Mouse (Mus musculus): ENCODE data around the gene Crk. TPM values are rescaled to one million over a fixed set of nuclear protein-coding genes. Genes with fewer than 3 reads are reported as not detected.

Gene Crk
- polyA plus RNA-seq, 1 experiment from 2014 or later, result 137 TPM

DNA sequence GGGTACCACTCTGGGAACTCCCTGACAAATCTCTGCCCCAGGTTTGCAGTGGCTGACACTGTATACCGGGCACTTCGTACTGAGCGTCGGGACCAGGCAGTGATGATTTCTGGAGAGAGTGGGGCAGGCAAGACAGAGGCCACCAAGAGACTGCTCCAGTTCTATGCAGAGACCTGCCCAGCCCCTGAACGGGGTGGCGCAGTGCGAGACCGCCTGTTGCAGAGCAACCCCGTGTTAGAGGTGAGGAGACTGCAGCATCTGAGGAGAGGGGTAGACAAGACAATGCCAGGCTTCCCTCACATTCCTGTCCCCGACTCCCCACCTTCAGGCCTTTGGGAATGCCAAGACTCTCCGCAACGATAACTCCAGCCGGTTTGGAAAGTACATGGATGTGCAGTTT, 20.7 kb upstream of the Crk start:
- peaks cover 22% of the 10 kb centered on the region for H3K4me1 ChIP-seq
- WGBS, result 90% methylated on average over 13 of the region's 13 CpGs
- H3K9me3 ChIP-seq, result no peaks in the 10 kb centered on the region
- ATAC-seq (ENCODE audit: low FRiP score, low read depth), result no peak
- no peak overlapping the region for H3K4me2 ChIP-seq (replicated peaks)
- no peak overlapping the region for H3K27ac ChIP-seq
- H3K27me3 ChIP-seq (replicated peaks), result peaks cover 28% of the 10 kb centered on the region
- H3K4me3 ChIP-seq, result no peak overlapping the region
- H3K36me3 ChIP-seq, result peaks cover 21% of the 10 kb centered on the region
- H3K9ac ChIP-seq, result no peak overlapping the region

DNA sequence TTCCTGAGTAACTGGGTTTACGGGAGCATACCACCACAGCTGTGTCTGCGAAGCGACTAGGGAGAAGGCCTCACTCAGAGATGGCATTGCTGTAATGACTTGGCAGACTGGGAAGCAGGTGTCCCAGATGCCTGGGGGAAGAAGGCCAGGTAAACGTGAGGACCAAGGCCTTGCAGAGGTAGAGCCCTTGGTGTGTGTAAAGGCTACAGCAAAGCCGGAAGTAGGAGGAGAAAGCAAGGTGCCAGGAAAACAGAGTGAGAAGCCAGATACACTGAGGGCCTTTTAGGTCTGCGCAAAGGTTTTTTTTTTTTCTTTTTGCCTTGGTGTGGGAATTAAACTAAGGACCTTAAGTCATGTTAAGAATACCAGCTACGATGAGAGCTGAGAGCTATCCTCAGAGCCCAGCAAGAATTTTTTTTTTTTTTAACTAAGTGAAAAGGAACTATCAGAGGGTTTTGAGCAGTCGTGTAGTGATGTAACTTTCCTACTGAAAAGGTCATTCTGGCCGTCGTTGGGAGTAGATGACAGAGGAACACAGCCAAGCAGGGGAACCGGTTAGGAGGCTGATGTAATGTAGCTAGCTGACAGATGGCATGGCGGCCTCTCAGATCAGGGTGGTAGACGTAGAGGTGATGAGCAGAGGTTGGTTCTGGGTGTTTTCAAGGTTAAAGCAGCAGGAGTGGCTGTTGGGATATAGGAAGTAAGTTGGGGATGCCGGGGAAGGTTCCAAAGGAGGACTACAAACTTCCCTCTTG, 19.9 kb upstream of the Crk start:
- no peak overlapping the region for H3K4me3 ChIP-seq
- 85% methylated on average over 14 of the region's 14 CpGs for WGBS
- no peak overlapping the region for H3K4me2 ChIP-seq (replicated peaks)
- H3K4me1 ChIP-seq, result peaks cover 14% of the 10 kb centered on the region
- H3K27me3 ChIP-seq (replicated peaks), result peaks cover 21% of the 10 kb centered on the region; the same call in 1 of the 2 replicates
- peaks cover 21% of the 10 kb centered on the region for H3K36me3 ChIP-seq
- no peaks in the 10 kb centered on the region for H3K9me3 ChIP-seq
- no peak for ATAC-seq (ENCODE audit: low FRiP score, low read depth)
- no peak overlapping the region for H3K9ac ChIP-seq
- H3K27ac ChIP-seq, result no peak overlapping the region

DNA sequence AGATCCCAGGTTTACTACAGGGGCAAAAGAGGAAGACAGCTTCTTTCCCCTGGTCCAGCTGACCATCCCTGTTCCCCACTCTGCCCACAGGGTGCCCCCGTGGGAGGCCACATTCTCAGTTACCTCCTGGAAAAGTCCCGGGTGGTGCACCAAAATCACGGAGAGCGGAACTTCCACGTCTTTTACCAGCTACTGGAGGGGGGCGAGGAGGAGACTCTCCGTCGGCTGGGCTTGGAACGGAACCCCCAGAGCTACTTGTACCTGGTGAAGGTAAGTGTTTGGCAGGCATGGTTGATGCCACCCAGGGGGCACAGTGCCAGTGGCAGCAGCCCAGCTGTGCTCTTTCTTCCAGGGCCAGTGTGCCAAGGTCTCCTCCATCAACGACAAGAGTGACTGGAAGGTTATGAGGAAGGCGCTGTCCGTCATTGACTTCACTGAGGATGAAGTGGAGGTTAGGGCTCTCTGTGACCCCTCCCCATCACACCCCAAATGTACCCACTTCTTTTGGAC, 18.9 kb upstream of the Crk start:
- Histone ChIP-seq H3K4me2 (replicated peaks) (no peak overlapping the region), H3K4me3 (no peak overlapping the region), H3K9me3 (no peaks in the 10 kb centered on the region), H3K9ac (no peak overlapping the region), H3K27ac (no peak overlapping the region), H3K27me3 (replicated peaks) (peaks cover 15% of the 10 kb centered on the region; the same call in 1 of the 2 replicates), H3K36me3 (peaks cover 21% of the 10 kb centered on the region), H3K4me1 (peaks cover 10% of the 10 kb centered on the region; the same call in 1 of the 2 replicates)
- ATAC-seq (ENCODE audit: low FRiP score, low read depth), result no peak
- 93% methylated on average over 12 of the region's 12 CpGs for WGBS

DNA sequence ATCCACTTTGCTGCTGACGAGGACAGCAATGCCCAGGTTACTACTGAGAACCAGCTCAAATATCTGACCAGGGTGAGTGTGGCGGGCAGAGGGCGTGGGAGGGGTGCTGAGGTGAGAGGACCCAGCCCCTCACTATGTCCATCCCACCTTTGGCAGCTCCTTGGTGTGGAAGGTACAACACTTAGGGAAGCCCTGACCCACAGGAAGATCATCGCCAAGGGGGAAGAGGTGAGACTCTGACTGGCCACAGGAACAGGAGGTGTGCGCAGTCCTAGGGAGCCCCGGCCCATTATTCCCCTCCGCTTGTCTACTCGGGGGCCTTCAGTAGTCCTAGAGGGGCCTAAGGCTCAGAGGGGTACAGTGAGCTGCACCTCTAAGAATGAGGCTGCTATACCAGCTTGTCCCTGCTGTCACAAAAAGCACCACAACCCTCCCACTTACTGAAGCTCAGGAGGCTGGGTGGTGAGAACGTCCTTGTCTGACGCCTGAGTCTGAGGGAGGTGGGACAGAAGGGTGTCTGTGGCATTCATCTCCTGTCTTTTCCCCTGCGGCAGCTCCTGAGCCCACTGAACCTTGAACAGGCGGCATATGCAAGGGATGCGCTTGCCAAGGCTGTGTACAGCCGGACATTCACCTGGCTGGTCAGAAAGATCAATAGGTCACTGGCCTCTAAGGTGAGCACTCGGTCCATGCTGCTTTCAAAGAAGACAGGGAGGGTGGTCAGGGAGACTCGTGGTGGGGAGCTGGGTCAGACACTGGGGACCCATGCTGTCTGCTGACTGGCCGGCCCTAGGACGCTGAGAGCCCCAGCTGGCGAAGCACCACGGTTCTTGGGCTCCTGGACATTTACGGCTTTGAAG, 17.9 kb upstream of the Crk start:
- H3K4me1 ChIP-seq, result peaks cover 6% of the 10 kb centered on the region; the same call in 1 of the 2 replicates
- ATAC-seq (ENCODE audit: low FRiP score, low read depth), result no peak
- peaks cover 11% of the 10 kb centered on the region; the same call in 1 of the 2 replicates for H3K27me3 ChIP-seq (replicated peaks)
- no peak overlapping the region for H3K4me2 ChIP-seq (replicated peaks)
- no peak overlapping the region for H3K27ac ChIP-seq
- peaks cover 27% of the 10 kb centered on the region for H3K36me3 ChIP-seq
- 88% methylated on average over 21 of the region's 21 CpGs for WGBS
- no peak overlapping the region for H3K9ac ChIP-seq
- no peak overlapping the region for H3K4me3 ChIP-seq
- no peaks in the 10 kb centered on the region for H3K9me3 ChIP-seq

- no peaks in the 10 kb centered on the region for H3K9me3 ChIP-seq
- H3K4me1 ChIP-seq, result no peaks in the 10 kb centered on the region
- H3K4me2 ChIP-seq (replicated peaks), result no peak overlapping the region
- peaks cover 28% of the 10 kb centered on the region for H3K36me3 ChIP-seq
- WGBS, result 91% methylated on average over 7 of the region's 7 CpGs
- H3K27me3 ChIP-seq (replicated peaks), result 0 out of 2 replicates have a peak, but pooled peaks cover 3% of the 10 kb centered on the region
- no peak overlapping the region for H3K27ac ChIP-seq
- no peak overlapping the region for H3K9ac ChIP-seq
- no peak overlapping the region for H3K4me3 ChIP-seq
- no peak for ATAC-seq (ENCODE audit: low FRiP score, low read depth)
Measured at GRCm38 (mm10) chr11:75662131-75662530, 16.9 kb upstream of the Crk start.

DNA sequence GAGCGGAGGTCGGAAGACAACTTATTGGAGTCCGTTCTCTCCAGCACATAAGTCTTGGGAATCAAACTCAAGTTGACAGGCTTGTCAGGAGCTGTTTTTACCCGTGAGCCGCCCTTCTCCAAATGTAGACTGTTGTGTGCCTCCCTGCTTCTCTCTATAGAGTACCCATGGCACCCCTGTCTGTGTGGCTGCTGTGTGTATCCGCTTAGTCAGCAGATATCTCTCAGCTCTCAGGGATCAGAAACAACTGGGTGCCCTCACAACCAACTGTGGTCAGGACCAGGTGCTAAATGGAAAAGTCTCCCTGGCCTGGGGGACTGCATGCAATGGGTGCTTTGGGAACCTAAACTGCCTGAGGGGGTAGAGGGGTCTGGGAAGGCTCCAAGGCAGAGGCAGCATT, 12.8 kb upstream of the Crk start:
- Histone ChIP-seq H3K36me3 (peaks cover 29% of the 10 kb centered on the region), H3K9me3 (no peaks in the 10 kb centered on the region), H3K9ac (no peak overlapping the region), H3K4me2 (replicated peaks) (no peak overlapping the region), H3K4me3 (no peak overlapping the region), H3K4me1 (no peaks in the 10 kb centered on the region), H3K27me3 (replicated peaks) (no peaks in the 10 kb centered on the region), H3K27ac (no peak overlapping the region)
- ATAC-seq (ENCODE audit: low FRiP score, low read depth), result no peak
- WGBS, result 92% methylated on average over 6 of the region's 6 CpGs

- ATAC-seq (ENCODE audit: low FRiP score, low read depth), result no peak
- WGBS, result 84% methylated on average over 3 of the region's 3 CpGs
- no peak overlapping the region for H3K4me2 ChIP-seq (replicated peaks)
- H3K36me3 ChIP-seq, result peaks cover 19% of the 10 kb centered on the region
- H3K4me1 ChIP-seq, result no peaks in the 10 kb centered on the region
- H3K4me3 ChIP-seq, result no peak overlapping the region
- H3K9me3 ChIP-seq, result no peaks in the 10 kb centered on the region
- no peaks in the 10 kb centered on the region for H3K27me3 ChIP-seq (replicated peaks)
- H3K9ac ChIP-seq, result no peak overlapping the region
- no peak overlapping the region for H3K27ac ChIP-seq
Measured at GRCm38 (mm10) chr11:75668621-75669020, 10.4 kb upstream of the Crk start.

DNA sequence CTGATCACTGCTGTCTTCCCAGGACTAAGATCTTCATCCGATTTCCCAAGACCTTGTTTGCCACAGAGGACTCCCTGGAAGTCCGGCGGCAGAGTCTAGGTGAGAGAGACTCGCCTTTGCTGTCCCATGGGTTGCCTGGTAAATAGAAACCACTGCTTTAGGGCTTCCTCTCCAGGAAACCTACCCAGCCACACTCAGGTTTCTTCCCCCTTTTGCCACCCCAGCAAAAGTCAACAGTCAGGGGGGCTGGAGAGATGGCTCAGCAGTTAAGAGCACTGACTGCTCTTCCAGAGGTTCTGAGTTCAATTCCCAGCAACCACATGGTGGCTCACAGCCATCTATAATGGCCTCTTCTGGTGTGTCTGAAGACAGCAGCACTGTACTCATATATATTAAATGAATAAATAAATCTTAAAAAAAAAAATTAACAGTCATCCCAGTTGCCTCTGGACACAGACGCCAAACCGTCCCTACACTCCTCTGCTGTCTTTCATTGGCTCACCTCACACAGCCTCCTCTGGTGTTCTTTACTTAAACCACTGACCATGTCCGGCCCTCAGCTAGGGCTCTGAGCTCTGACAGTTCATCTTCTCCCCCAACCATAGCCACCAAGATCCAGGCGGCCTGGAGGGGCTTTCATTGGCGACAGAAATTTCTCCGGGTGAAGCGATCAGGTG, 9.7 kb upstream of the Crk start:
- H3K27ac ChIP-seq, result no peak overlapping the region
- WGBS, result 87% methylated on average over 11 of the region's 11 CpGs
- no peak for ATAC-seq (ENCODE audit: low FRiP score, low read depth)

GRCm38 (mm10) chr11:75669853-75670200, 9.2 kb upstream of the Crk start:
- Histone ChIP-seq H3K9me3 (no peaks in the 10 kb centered on the region), H3K36me3 (peaks cover 19% of the 10 kb centered on the region), H3K27ac (no peak overlapping the region), H3K4me1 (no peaks in the 10 kb centered on the region), H3K4me3 (no peak overlapping the region), H3K4me2 (replicated peaks) (no peak overlapping the region), H3K27me3 (replicated peaks) (no peaks in the 10 kb centered on the region), H3K9ac (no peak overlapping the region)
- no peak for ATAC-seq (ENCODE audit: low FRiP score, low read depth)
- 92% methylated on average over 12 of the region's 12 CpGs for WGBS

More for the DNA sequence above, 9.7 kb upstream of the Crk start:
- H3K36me3 ChIP-seq, result peaks cover 19% of the 10 kb centered on the region
- H3K4me2 ChIP-seq (replicated peaks), result no peak overlapping the region
- no peak overlapping the region for H3K9ac ChIP-seq
- no peaks in the 10 kb centered on the region for H3K9me3 ChIP-seq
- H3K27me3 ChIP-seq (replicated peaks), result no peaks in the 10 kb centered on the region
- H3K4me3 ChIP-seq, result no peak overlapping the region
- no peaks in the 10 kb centered on the region for H3K4me1 ChIP-seq

DNA sequence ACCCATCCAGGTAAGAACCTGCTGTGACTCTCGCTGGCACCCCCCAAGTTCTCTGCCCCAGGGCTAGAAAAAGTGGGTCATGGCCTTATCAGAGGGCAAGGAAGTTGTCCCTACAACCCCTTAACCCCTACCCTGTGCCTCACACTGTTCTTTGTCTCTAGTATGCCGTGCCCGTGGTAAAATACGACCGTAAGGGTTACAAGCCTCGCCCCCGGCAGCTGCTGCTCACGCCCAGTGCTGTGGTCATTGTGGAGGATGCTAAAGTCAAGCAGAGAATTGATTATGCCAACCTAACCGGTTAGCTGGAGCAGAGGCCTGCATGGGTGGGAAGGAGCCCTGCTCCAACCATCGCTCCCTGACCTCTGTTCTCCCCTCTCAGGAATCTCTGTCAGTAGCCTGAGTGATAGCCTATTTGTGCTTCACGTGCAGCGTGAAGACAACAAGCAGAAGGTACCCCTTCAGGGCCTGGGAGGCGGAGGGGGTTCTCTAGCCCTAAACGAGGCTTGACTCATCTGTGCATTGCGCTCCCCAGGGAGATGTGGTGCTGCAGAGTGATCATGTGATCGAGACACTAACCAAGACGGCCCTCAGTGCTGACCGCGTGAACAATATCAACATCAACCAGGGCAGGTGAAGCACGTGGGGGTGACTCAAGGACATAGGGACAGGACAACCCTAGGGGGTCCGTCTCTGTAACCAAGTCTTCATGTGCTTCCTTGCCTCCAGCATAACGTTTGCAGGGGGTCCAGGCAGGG, 7.5 kb upstream of the Crk start:
- H3K9ac ChIP-seq, result no peak overlapping the region
- H3K27ac ChIP-seq, result no peak overlapping the region
- no peaks in the 10 kb centered on the region for H3K9me3 ChIP-seq
- H3K36me3 ChIP-seq, result peaks cover 12% of the 10 kb centered on the region
- H3K27me3 ChIP-seq (replicated peaks), result no peaks in the 10 kb centered on the region
- 63% methylated on average over 22 of the region's 22 CpGs for WGBS
- ATAC-seq (ENCODE audit: low FRiP score, low read depth), result no peak
- no peak overlapping the region for H3K4me3 ChIP-seq
- H3K4me1 ChIP-seq, result no peaks in the 10 kb centered on the region
- H3K4me2 ChIP-seq (replicated peaks), result no peak overlapping the region

GRCm38 (mm10) chr11:75673411-75673810, 5.6 kb upstream of the Crk start:
- no peak for ATAC-seq (ENCODE audit: low FRiP score, low read depth)
- Histone ChIP-seq H3K27me3 (replicated peaks) (no peaks in the 10 kb centered on the region), H3K4me3 (no peak overlapping the region), H3K27ac (no peak overlapping the region), H3K9ac (no peak overlapping the region), H3K4me1 (0 out of 2 replicates have a peak, but pooled peaks cover under 1% of the 10 kb centered on the region), H3K36me3 (peaks cover 12% of the 10 kb centered on the region), H3K9me3 (no peaks in the 10 kb centered on the region), H3K4me2 (replicated peaks) (no peak overlapping the region)
- 91% methylated on average over 5 of the region's 5 CpGs for WGBS
